Mouse (Mus musculus) telencephalon, adult 2 months (tissue): ENCODE measurements around the gene Olfr910.

ENCODE experiments used
- DNase-seq: peaks from one replicate; pipeline ENCODE4 v3.0.0-alpha.2; 2011; ENCODE audit warnings: low read depth, low spot score

Gene Olfr910

GRCm38 (mm10) chr9:38537549-38537948 lies at the start of gene Olfr910:
Gene Olfr910, plus strand, starts transcription at chr9:38537849.
- DNase-seq, result no peak

- DNase-seq, result no peak
These were observed 42.1 kb upstream of the Olfr910 start, which contains the start of gene Olfr907 for GRCm38 (mm10) chr9:38495501-38495900. Gene Olfr907, plus strand, starts transcription at chr9:38495801.

GRCm38 (mm10) chr9:38512353-38512752 lies 25.3 kb upstream of the Olfr910 start:
- DNase-seq, result no peak

- no peak for DNase-seq
These were observed 16.4 kb upstream of the Olfr910 start, which contains the start of gene Olfr911-ps1 for GRCm38 (mm10) chr9:38521280-38521679. Gene Olfr911-ps1, plus strand, starts transcription at chr9:38521580.

GRCm38 (mm10) chr9:38579878-38580277 lies 42.2 kb downstream of the Olfr910 start, which contains the start of gene Olfr912:
Gene Olfr912, plus strand, starts transcription at chr9:38580178.
- DNase-seq, result no peak
